Mouse (Mus musculus) liver, adult 2 months (tissue): ENCODE measurements around the gene Bicral.

ENCODE experiments used
- CTCF ChIP-seq: fragments of 200-500 bp; IDR thresholded peaks from 2 replicates; pipeline ENCODE4 v1.5.1; 2011; ENCODE audit warnings: low read depth, low read length, control low read depth
- POLR2A ChIP-seq: fragments of 200-500 bp; IDR thresholded peaks from 2 replicates; pipeline ENCODE4 v1.6.1; 2011; ENCODE audit warnings: low read length, control low read depth; ENCODE audit not compliant: insufficient read depth; ENCODE audit errors: extremely low read depth

- no peak for TF ChIP-seq CTCF
- no peak for TF ChIP-seq POLR2A
Observed at GRCm38 (mm10) chr17:46885218-46885909, 27.1 kb upstream of the Bicral start.
